Mouse (Mus musculus) erythroblast, embryonic 14.5 days (primary cell): Measurements from ENCODE around the gene Mrpl12. TPM values are rescaled to one million over a fixed set of nuclear protein-coding genes. Genes with fewer than 3 reads are reported as not detected.
A peak's percentile ranks its signal among the peaks of the same experiment; 100 is the strongest.
"Not testable (repeated sequence)": the region's sequence is repeated elsewhere in the genome, so short reads cannot be mapped to it uniquely, and the experiment has no call there.

Experiments
- H3K27me3 ChIP-seq: 2 replicates; pipeline ENCODE4 v1.6.1; 2012; ENCODE audit warnings: inconsistent platforms; ENCODE audit not compliant: control insufficient read depth
- H3K36me3 ChIP-seq: 2 replicates; pipeline ENCODE4 v1.6.1; 2012; ENCODE audit warnings: mild to moderate bottlenecking, inconsistent platforms; ENCODE audit not compliant: control insufficient read depth
- H3K4me1 ChIP-seq: 2 replicates; pipeline ENCODE4 v1.6.1; 2012; ENCODE audit warnings: inconsistent platforms; ENCODE audit not compliant: control insufficient read depth
- H3K4me3 ChIP-seq: replicated peaks from 2 replicates; pipeline ENCODE3; 2012; ENCODE audit warnings: moderate library complexity, mild to moderate bottlenecking, inconsistent platforms
- H3K9me3 ChIP-seq: 2 replicates; pipeline ENCODE4 v1.6.1; 2012; ENCODE audit warnings: low read length, inconsistent platforms, mixed read lengths; ENCODE audit not compliant: control insufficient read depth
- GATA1 ChIP-seq: IDR thresholded peaks from 2 replicates; pipeline ENCODE4 v1.6.1; 2012; ENCODE audit warnings: low read length, inconsistent platforms, mixed read lengths
- TAL1 ChIP-seq: IDR thresholded peaks from 3 replicates; pipeline ENCODE4 v1.6.1; 2012; ENCODE audit warnings: low read length, inconsistent platforms, mixed read lengths
- polyA plus RNA-seq: library from polyadenylated mRNA; stranded (reverse); fragments of >175 nt; gene quantifications from 2 replicates; pipeline ENCODE4 v1.2.3, GENCODE M21; 2012

The Mrpl12 gene
- polyA plus RNA-seq, 1 experiment, result 16.8 TPM

GRCm38 (mm10) chr11:120512790-120513453 is 28.5 kb downstream of the Mrpl12 start:
- peaks cover 35% of the 10 kb centered on the region for H3K4me1 ChIP-seq
- H3K36me3 ChIP-seq, result no peaks in the 10 kb centered on the region
- TF ChIP-seq GATA1 (no peak), TAL1 (no peak)
- no peak overlapping the region for H3K4me3 ChIP-seq
- H3K9me3 ChIP-seq, result no peaks in the 10 kb centered on the region; the same call in 1 of the 2 replicates
- H3K27me3 ChIP-seq, result no peaks in the 10 kb centered on the region; the same call in 1 of the 2 replicates

DNA sequence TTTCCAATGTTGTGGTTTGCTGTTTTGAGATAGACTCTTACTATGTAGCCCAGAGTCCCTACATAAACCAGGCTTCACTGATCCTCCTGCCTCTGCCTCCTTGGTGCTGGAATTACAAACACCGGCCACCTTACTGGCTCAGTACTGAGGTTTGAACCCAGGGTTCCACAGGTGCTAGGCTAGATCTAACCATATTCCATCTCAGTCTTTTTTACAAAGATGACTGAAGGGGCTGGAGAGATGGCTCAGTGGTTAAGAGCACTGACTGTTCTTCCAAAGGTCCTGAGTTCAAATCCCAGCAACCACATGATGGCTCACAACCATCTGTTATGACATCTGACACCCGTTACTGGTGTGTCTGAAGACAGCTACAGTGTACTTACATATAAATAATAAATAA is 29.8 kb downstream of the Mrpl12 start:
- not testable (repeated sequence) for H3K4me3 ChIP-seq, H3K27me3 ChIP-seq, H3K36me3 ChIP-seq, H3K9me3 ChIP-seq
- peaks cover 39% of the 10 kb centered on the region for H3K4me1 ChIP-seq

- no peaks in the 10 kb centered on the region; the same call in 1 of the 2 replicates for H3K27me3 ChIP-seq
- H3K36me3 ChIP-seq, result no peaks in the 10 kb centered on the region
- peaks cover 40% of the 10 kb centered on the region for H3K4me1 ChIP-seq
- no peak for TF ChIP-seq GATA1
- no peak for TF ChIP-seq TAL1
- H3K9me3 ChIP-seq, result no peaks in the 10 kb centered on the region; the same call in 1 of the 2 replicates
- no peak overlapping the region for H3K4me3 ChIP-seq
Observed at GRCm38 (mm10) chr11:120515611-120516010, 31.2 kb downstream of the Mrpl12 start.

GRCm38 (mm10) chr11:120517147-120517546 is 32.7 kb downstream of the Mrpl12 start:
- no peaks in the 10 kb centered on the region for H3K36me3 ChIP-seq
- TF ChIP-seq GATA1 (no peak), TAL1 (no peak)
- H3K27me3 ChIP-seq, result no peaks in the 10 kb centered on the region; the same call in 1 of the 2 replicates
- H3K9me3 ChIP-seq, result peaks cover 3% of the 10 kb centered on the region; the same call in 1 of the 2 replicates
- H3K4me1 ChIP-seq, result peaks cover 42% of the 10 kb centered on the region
- H3K4me3 ChIP-seq, result no peak overlapping the region

GRCm38 (mm10) chr11:120518027-120518426 is 33.6 kb downstream of the Mrpl12 start:
- peaks cover 3% of the 10 kb centered on the region; the same call in 1 of the 2 replicates for H3K9me3 ChIP-seq
- no peak for TF ChIP-seq GATA1
- TF ChIP-seq TAL1, result no peak
- H3K36me3 ChIP-seq, result no peaks in the 10 kb centered on the region
- H3K4me3 ChIP-seq, result no peak overlapping the region
- no peaks in the 10 kb centered on the region; the same call in 1 of the 2 replicates for H3K27me3 ChIP-seq
- H3K4me1 ChIP-seq, result peaks cover 42% of the 10 kb centered on the region

- H3K9me3 ChIP-seq, result peaks cover 3% of the 10 kb centered on the region; the same call in 1 of the 2 replicates
- TF ChIP-seq GATA1 (no peak), TAL1 (no peak)
- H3K4me3 ChIP-seq, result no peak overlapping the region
- no peaks in the 10 kb centered on the region for H3K36me3 ChIP-seq
- peaks cover 42% of the 10 kb centered on the region for H3K4me1 ChIP-seq
- H3K27me3 ChIP-seq, result no peaks in the 10 kb centered on the region; the same call in 1 of the 2 replicates
Observed at GRCm38 (mm10) chr11:120518558-120518957, 34.1 kb downstream of the Mrpl12 start.

GRCm38 (mm10) chr11:120519738-120520137 is 35.3 kb downstream of the Mrpl12 start:
- H3K4me1 ChIP-seq, result peaks cover 42% of the 10 kb centered on the region
- H3K36me3 ChIP-seq, result no peaks in the 10 kb centered on the region
- no peaks in the 10 kb centered on the region; the same call in 1 of the 2 replicates for H3K27me3 ChIP-seq
- peaks cover 3% of the 10 kb centered on the region; the same call in 1 of the 2 replicates for H3K9me3 ChIP-seq
- H3K4me3 ChIP-seq, result no peak overlapping the region
- TF ChIP-seq TAL1 (no peak), GATA1 (no peak)

- peaks cover 3% of the 10 kb centered on the region; the same call in 1 of the 2 replicates for H3K9me3 ChIP-seq
- H3K4me1 ChIP-seq, result peaks cover 39% of the 10 kb centered on the region
Observed at GRCm38 (mm10) chr11:120520498-120520897, 36.1 kb downstream of the Mrpl12 start.

GRCm38 (mm10) chr11:120520967-120521540 is 36.6 kb downstream of the Mrpl12 start:
- Histone ChIP-seq H3K9me3 (peaks cover 3% of the 10 kb centered on the region; the same call in 1 of the 2 replicates), H3K27me3 (no peaks in the 10 kb centered on the region; the same call in 1 of the 2 replicates), H3K36me3 (no peaks in the 10 kb centered on the region), H3K4me3 (no peak overlapping the region), H3K4me1 (peaks cover 33% of the 10 kb centered on the region)
- TF ChIP-seq GATA1 (no peak), TAL1 (0 out of 3 replicates have a peak, but pooled peaks have one; percentile 4)

More at GRCm38 (mm10) chr11:120520498-120520897, 36.1 kb downstream of the Mrpl12 start:
- Histone ChIP-seq H3K4me3 (no peak overlapping the region), H3K36me3 (no peaks in the 10 kb centered on the region), H3K27me3 (no peaks in the 10 kb centered on the region; the same call in 1 of the 2 replicates)
- TF ChIP-seq TAL1, result no peak
- TF ChIP-seq GATA1, result no peak
